Mouse (Mus musculus): ENCODE measurements around the gene Zmym6. TPM values are rescaled to one million over a fixed set of nuclear protein-coding genes. Genes with fewer than 3 reads are reported as not detected.
A peak's percentile ranks its signal among the peaks of the same experiment; 100 is the strongest.

The Zmym6 gene
- polyA plus RNA-seq (2012; rRNA removed): 9.7 and 12.9 TPM in 2 replicates

GRCm38 (mm10) chr4:127076875-127077548, at the start of gene Zmym6:
Gene Zmym6, plus strand, starts transcription at chr4:127077383.
- peak within 1 kb of the TSS; percentile 86 for H3K4me3 ChIP-seq (ENCODE audit: control insufficient read depth, low read depth, low read length)
- no peaks in the 10 kb centered on the region for H3K27me3 ChIP-seq (ENCODE audit: control insufficient read depth, insufficient read depth, low read length)
- TF ChIP-seq CTCF (IDR thresholded peaks at IDR 0.05; ENCODE audit: control insufficient read depth, insufficient read depth, insufficient replicate concordance, low read depth, low read length) (no peak), POLR2A (IDR thresholded peaks at IDR 0.05; ENCODE audit: control insufficient read depth, low read depth, low read length) (peak; percentile 96)
- no peaks in the 10 kb centered on the region; the same call in 1 of the 2 replicates for H3K4me1 ChIP-seq (ENCODE audit: control insufficient read depth, insufficient read depth, low read length)
- no peaks in the 10 kb centered on the region for H3K36me3 ChIP-seq (ENCODE audit: control insufficient read depth, insufficient read depth, low read length)
- peak within 1 kb of the TSS; percentile 89 for H3K27ac ChIP-seq (ENCODE audit: control insufficient read depth, insufficient read depth, low read depth, low read length)

- Histone ChIP-seq H3K4me3 (ENCODE audit: control insufficient read depth, low read depth, low read length) (no peak overlapping the region), H3K27me3 (ENCODE audit: control insufficient read depth, insufficient read depth, low read length) (no peaks in the 10 kb centered on the region), H3K36me3 (ENCODE audit: control insufficient read depth, insufficient read depth, low read length) (no peaks in the 10 kb centered on the region; the same call in 1 of the 2 replicates), H3K4me1 (ENCODE audit: control insufficient read depth, insufficient read depth, low read length) (no peaks in the 10 kb centered on the region), H3K27ac (ENCODE audit: control insufficient read depth, insufficient read depth, low read depth, low read length) (no peak overlapping the region)
- no peak for TF ChIP-seq CTCF (IDR thresholded peaks at IDR 0.05; ENCODE audit: control insufficient read depth, insufficient read depth, insufficient replicate concordance, low read depth, low read length)
These were observed 40.0 kb upstream of the Zmym6 start for GRCm38 (mm10) chr4:127037158-127037557.

GRCm38 (mm10) chr4:127037908-127038827, 39.0 kb upstream of the Zmym6 start:
- Histone ChIP-seq H3K4me1 (ENCODE audit: control insufficient read depth, insufficient read depth, low read length) (no peaks in the 10 kb centered on the region), H3K36me3 (ENCODE audit: control insufficient read depth, insufficient read depth, low read length) (no peaks in the 10 kb centered on the region; the same call in 1 of the 2 replicates), H3K27ac (ENCODE audit: control insufficient read depth, insufficient read depth, low read depth, low read length) (no peak overlapping the region), H3K4me3 (ENCODE audit: control insufficient read depth, low read depth, low read length) (no peak overlapping the region), H3K27me3 (ENCODE audit: control insufficient read depth, insufficient read depth, low read length) (no peaks in the 10 kb centered on the region)
- TF ChIP-seq CTCF (IDR thresholded peaks at IDR 0.05; ENCODE audit: control insufficient read depth, insufficient read depth, insufficient replicate concordance, low read depth, low read length) (no peak), POLR2A (IDR thresholded peaks at IDR 0.05; ENCODE audit: control insufficient read depth, low read depth, low read length) (no peak)

- no peak overlapping the region for H3K4me3 ChIP-seq (ENCODE audit: control insufficient read depth, low read depth, low read length)
- H3K27ac ChIP-seq (ENCODE audit: control insufficient read depth, insufficient read depth, low read depth, low read length): no peak overlapping the region
- no peaks in the 10 kb centered on the region for H3K4me1 ChIP-seq (ENCODE audit: control insufficient read depth, insufficient read depth, low read length)
- no peaks in the 10 kb centered on the region for H3K27me3 ChIP-seq (ENCODE audit: control insufficient read depth, insufficient read depth, low read length)
- H3K36me3 ChIP-seq (ENCODE audit: control insufficient read depth, insufficient read depth, low read length): no peaks in the 10 kb centered on the region; the same call in 1 of the 2 replicates
- no peak for TF ChIP-seq CTCF (IDR thresholded peaks at IDR 0.05; ENCODE audit: control insufficient read depth, insufficient read depth, insufficient replicate concordance, low read depth, low read length)
- no peak for TF ChIP-seq POLR2A (IDR thresholded peaks at IDR 0.05; ENCODE audit: control insufficient read depth, low read depth, low read length)
These were observed 38.3 kb upstream of the Zmym6 start for GRCm38 (mm10) chr4:127038828-127039349.

- Histone ChIP-seq H3K27me3 (ENCODE audit: control insufficient read depth, insufficient read depth, low read length) (no peaks in the 10 kb centered on the region), H3K4me3 (ENCODE audit: control insufficient read depth, low read depth, low read length) (no peak overlapping the region), H3K36me3 (ENCODE audit: control insufficient read depth, insufficient read depth, low read length) (no peaks in the 10 kb centered on the region), H3K27ac (ENCODE audit: control insufficient read depth, insufficient read depth, low read depth, low read length) (no peak overlapping the region), H3K4me1 (ENCODE audit: control insufficient read depth, insufficient read depth, low read length) (no peaks in the 10 kb centered on the region)
- TF ChIP-seq CTCF (IDR thresholded peaks at IDR 0.05; ENCODE audit: control insufficient read depth, insufficient read depth, insufficient replicate concordance, low read depth, low read length) (no peak), POLR2A (IDR thresholded peaks at IDR 0.05; ENCODE audit: control insufficient read depth, low read depth, low read length) (no peak)
These were observed 37.2 kb upstream of the Zmym6 start for GRCm38 (mm10) chr4:127039871-127040483.

- Histone ChIP-seq H3K27me3 (ENCODE audit: control insufficient read depth, insufficient read depth, low read length) (no peaks in the 10 kb centered on the region), H3K36me3 (ENCODE audit: control insufficient read depth, insufficient read depth, low read length) (no peaks in the 10 kb centered on the region), H3K4me3 (ENCODE audit: control insufficient read depth, low read depth, low read length) (no peak overlapping the region), H3K27ac (ENCODE audit: control insufficient read depth, insufficient read depth, low read depth, low read length) (no peak overlapping the region), H3K4me1 (ENCODE audit: control insufficient read depth, insufficient read depth, low read length) (no peaks in the 10 kb centered on the region)
- TF ChIP-seq CTCF (IDR thresholded peaks at IDR 0.05; ENCODE audit: control insufficient read depth, insufficient read depth, insufficient replicate concordance, low read depth, low read length) (no peak), POLR2A (IDR thresholded peaks at IDR 0.05; ENCODE audit: control insufficient read depth, low read depth, low read length) (no peak)
These were observed 33.6 kb upstream of the Zmym6 start for GRCm38 (mm10) chr4:127043540-127043939.

- TF ChIP-seq CTCF (IDR thresholded peaks at IDR 0.05; ENCODE audit: control insufficient read depth, insufficient read depth, insufficient replicate concordance, low read depth, low read length) (no peak), POLR2A (IDR thresholded peaks at IDR 0.05; ENCODE audit: control insufficient read depth, low read depth, low read length) (no peak)
- H3K27ac ChIP-seq (ENCODE audit: control insufficient read depth, insufficient read depth, low read depth, low read length): no peak overlapping the region
- no peak overlapping the region for H3K4me3 ChIP-seq (ENCODE audit: control insufficient read depth, low read depth, low read length)
- peaks cover 2% of the 10 kb centered on the region for H3K36me3 ChIP-seq (ENCODE audit: control insufficient read depth, insufficient read depth, low read length)
- H3K27me3 ChIP-seq (ENCODE audit: control insufficient read depth, insufficient read depth, low read length): no peaks in the 10 kb centered on the region
- H3K4me1 ChIP-seq (ENCODE audit: control insufficient read depth, insufficient read depth, low read length): no peaks in the 10 kb centered on the region
These were observed 26.1 kb upstream of the Zmym6 start for GRCm38 (mm10) chr4:127051121-127051520.

Measured in testis, adult 2 months (tissue).